Mouse (Mus musculus) right cerebral cortex, postnatal 36 days (tissue): ENCODE data around the gene Exosc5.

ENCODE experiments used
- DNase-seq, 2 experiments: peaks; one replicate each; pipeline ENCODE4 v3.0.0; 2022; ENCODE audit warnings: low spot score in 2 of 2, mixed read lengths in 1 of 2

The Exosc5 gene

DNA sequence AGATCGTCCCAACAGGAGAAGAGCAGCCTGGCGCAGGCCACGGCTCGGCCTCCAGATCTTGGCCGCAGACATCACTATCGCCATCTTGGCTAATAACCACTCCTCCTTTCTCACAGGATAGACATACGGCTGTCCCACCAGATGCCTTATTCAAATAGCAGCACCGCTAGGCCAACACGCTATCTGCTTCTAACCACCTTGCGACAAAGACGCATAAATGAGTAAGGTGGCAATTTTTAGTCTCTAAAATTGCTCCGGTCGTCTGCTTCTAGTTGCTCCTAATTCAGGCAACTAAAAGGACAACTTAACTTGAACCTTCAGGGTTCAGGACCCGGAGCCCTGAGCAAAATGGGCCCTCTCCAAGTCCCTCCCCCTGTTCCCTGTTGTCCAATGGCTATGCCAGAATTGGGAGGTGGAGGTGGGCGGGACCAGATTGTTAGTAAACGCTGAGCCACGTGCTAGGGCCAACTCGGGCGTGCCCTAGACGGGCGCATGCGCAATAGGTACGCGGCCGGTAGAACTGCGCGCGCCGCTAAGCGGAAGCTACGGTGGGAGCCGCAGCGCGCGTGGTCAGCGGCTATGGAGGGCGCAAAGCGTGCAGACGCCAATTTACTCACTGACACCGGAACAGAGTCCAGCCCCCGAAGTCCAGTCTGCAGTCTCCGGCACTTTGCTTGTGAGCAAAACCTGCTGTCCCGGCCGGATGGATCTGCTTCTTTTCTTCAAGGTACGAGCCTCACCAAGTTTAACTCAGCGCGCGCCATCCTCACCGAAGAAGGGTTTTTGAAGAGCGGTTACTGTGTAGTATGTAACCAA is at the start of gene Exosc5, which contains the start of gene Bckdha:
Gene Exosc5 (plus strand): TSS at position 508 of the 816 bp plus-strand sequence.
Gene Bckdha (minus strand): TSS at position 325 of the 816 bp plus-strand sequence.
- DNase-seq: peak; percentile 99

GRCm38 (mm10) chr7:25610056-25610455 is 48.9 kb upstream of the Exosc5 start:
- DNase-seq: no peak

GRCm38 (mm10) chr7:25611501-25611900 is 47.5 kb upstream of the Exosc5 start:
- no peak for DNase-seq

GRCm38 (mm10) chr7:25614086-25614485 is 44.9 kb upstream of the Exosc5 start:
- no peak for DNase-seq

DNA sequence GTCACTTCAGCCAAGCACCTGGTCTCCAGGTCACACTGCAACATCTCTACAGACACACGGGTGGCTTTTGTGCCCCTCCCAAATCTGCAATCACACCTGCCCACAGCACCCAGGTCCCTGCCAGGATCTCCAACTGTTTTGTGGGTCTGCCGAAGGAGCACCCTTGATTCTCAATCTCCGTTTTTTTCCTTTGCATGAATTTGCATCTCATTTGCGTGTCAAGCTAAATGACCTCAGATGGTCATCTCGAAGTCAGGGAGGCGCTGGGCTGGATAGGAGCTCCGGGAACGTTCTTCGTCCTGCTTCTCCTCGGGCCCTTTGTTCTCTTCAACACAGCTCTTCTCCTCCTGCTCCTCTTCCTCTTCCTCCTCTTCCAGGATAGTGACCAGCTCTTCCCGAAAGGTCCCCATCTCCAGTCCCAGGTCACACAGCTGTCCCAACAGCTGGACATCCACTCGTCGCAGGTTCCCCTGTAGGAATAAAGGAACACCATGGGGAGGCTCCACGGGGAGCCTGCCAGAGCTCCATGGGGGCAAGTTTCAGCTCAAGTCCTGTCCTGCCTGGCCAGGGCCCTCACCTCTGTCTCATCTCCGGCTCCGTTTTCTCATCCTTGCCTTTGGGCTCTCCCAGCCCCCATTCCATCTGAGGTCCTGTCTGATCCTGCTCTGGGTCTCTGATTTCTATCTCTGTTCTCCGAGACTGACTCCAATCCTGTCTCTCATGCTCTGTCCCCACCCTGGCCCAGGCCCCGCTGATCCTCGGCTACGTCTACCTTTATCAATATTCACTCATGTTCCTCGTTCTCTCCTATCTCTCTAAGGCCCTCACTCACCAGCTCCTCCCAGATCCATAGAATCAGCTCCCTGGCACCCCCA is 43.9 kb upstream of the Exosc5 start:
- DNase-seq: no peak

DNA sequence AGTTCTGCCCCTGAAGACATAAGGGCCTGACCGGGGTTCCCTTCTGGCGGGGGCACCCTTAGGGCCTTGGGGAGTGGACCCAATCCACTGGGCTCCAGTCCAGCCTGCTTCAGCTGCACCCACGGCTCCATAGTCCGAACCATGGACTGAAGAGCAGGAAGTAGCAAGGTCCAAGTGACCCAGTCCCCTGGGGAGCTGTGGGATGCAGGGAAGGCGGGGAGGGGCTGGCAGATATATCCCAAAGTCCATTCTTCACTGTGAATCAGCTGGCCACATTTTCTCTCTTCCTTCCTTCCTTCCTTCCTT is 43.3 kb upstream of the Exosc5 start, which contains the start of gene Erich4:
Gene Erich4 (minus strand): TSS at position 187 of the 306 bp plus-strand sequence.
- no peak for DNase-seq

DNA sequence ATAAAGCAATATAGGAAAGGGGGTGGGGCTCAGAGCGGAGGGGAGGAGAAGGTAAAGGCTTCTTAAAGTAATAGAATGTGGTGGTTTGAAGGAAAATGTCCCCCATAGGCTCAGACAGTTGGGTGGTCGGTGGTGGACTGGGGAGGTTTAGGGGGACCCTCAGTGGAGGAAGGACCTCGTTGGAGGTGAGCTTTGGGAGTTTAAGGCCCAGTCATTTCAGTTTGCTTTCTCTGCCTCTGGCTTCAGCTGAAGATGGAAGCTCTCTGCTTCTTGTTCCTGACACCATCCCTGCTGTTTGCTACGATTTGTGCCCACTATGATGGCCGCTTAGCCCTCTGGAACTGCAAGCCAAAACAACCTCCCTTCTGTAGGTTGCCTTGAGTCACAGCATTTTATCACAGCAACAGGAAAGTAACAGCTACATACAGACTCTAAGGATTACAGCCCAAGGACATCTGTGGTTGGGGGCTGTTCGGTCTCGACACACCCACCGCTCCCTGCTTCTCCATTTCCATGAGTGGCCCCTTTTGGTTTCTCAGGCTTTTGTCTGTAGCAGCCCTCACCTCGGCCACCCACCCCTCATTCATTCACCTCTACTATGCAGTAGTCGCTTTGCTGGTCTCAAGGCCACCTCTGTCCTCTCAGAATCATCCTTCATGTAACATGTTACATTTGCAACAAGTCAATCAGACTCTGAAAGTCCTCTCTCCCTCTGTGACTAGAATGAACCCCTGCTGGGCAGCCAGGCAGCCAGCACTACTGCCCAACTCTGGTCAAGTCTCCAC is 41.4 kb upstream of the Exosc5 start:
- DNase-seq: no peak

DNA sequence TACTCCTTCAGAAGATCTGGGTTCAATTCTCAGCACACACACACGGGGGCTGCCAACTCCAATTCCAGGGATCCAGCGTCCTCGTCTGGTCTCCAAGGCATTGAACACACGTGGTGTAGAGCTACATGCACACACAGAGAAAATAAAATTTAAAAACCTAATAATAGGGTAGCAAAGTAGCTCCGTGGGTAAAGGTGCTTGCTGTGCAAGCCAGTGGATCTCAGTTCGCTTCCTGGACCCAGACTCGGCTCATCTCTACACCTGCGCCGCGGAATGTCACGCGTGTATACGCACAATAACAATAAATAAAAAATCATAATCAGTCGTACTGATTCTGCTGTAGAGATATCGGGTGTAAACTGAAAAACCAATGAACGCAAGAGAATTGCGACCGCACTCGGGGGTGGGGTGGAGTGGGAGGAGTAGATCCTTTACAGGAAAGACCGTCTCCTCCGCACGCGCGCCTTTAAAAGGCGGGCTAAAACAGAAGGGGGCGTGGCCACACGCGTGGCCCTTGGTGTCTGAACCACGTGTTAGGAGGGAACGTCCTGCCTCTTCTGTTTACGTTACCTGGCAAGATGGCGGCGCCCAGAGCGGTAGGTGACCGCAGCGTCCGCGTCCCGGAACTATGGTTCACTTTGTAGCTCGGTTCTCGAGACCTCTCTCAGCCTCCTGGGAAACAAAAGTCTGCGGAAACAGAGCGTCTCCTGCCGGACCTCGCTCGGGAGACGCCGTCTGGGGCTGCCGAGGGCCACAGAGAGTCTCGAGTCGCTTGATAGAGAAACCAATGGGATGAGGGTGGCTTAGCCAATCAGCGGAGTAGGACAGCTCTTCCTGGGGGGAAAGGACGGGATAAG is 39.9 kb upstream of the Exosc5 start, which contains the start of gene Dmac2:
Gene Dmac2 (plus strand): TSS at position 550 of the 857 bp plus-strand sequence.
- peak; percentile 92 to 94 for DNase-seq

DNA sequence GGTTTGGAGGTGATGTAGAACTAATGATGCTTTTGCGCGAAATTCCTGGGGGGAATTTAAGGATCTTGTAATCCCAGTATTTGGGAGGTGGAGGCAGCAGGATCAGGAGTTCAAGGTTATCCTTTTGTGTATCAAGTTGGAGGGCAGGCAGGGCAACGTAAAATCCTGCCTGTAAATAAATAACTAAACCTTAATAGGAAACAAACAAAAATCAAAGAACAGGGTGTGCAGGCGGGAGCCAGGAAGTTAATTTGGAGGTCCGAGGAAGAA is 39.3 kb upstream of the Exosc5 start:
- no peak for DNase-seq

DNA sequence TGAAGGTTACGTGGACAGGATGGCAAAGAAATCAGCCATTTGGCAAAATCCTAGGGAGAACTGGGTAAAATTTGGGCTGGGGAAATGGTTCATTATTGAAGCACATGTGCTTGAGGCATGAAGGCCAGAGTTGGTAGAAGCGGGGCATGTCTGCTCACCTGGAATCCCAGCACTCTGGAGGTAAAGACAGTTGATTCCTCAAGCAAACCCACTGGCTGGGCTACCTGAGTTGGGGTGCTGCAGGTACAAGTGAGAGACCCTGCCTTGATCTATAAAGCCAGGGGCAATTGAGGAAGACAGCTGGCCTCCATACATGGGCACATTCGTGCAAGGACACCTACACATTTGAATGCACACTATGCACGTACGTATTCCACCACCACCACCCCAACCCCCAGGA is 38.9 kb upstream of the Exosc5 start:
- no peak for DNase-seq

DNA sequence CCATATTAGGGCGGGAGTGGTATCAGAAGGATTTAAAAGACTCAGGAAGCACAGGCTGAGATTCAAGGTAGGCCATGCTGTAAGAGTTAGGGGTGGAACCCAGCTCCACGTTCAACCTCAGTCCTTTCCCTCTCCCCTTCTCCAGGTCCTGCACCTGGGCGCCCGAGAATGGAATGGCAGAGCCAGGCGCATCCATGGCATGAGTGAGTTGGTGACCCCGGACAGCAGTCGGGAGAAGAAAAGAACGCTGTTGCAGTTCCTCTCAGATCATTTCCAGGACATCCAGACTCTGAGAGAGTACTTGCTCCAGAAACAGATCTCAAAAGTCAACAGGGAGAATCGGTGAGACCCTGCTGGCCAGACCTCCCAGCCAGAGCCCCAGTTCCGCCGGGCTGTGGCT is 38.2 kb upstream of the Exosc5 start:
- no peak for DNase-seq

DNA sequence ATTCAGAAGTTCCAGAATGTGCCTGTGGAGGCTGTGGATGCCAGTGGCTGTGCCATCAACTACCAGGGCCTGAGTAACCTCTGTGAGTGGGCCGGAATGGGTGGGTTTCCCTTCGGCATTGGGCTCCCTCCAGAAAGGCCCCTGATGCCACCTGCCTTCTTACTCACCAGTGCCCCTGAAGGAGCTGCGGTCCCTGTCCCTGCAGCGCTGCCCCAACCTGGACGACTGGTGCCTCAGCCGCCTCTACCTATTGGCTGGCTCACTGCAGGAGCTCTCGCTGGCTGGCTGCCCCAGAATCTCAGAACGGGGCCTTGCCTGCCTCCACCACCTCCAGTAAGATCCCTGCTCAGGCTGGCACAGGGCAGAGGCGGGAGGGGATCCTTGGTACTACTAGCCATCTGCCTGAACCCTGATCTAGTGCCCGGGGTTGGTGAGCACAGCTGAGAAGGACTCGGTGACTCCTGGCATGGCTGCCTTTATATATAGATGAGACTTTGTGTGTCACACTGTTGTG is 35.0 kb upstream of the Exosc5 start:
- DNase-seq: no peak

DNA sequence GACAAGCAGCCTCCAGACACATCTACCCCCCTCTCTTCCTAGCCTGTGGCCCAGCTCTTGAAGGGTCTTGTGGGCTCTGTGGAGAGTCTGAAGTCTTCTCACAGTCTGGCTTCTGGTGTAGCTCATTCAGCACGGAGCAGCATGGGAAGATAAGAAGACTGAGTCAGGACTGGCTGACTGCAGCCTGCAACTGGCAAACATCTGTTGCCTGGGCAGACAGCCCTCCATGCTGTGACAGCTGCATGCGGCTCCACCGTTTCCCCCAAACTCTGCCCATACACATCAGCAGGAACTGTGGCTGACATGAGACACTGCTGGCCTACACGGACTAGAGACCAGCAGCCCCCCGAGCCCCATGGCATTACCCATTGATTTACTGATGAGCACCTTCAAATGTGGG is 34.1 kb upstream of the Exosc5 start:
- no peak for DNase-seq

GRCm38 (mm10) chr7:25625594-25626250 is 33.2 kb upstream of the Exosc5 start:
- DNase-seq: no peak

- DNase-seq: no peak
These were observed 32.2 kb upstream of the Exosc5 start, which contains the start of gene B3gnt8 for GRCm38 (mm10) chr7:25626509-25627430. Gene B3gnt8, plus strand, starts transcription at chr7:25626654.

DNA sequence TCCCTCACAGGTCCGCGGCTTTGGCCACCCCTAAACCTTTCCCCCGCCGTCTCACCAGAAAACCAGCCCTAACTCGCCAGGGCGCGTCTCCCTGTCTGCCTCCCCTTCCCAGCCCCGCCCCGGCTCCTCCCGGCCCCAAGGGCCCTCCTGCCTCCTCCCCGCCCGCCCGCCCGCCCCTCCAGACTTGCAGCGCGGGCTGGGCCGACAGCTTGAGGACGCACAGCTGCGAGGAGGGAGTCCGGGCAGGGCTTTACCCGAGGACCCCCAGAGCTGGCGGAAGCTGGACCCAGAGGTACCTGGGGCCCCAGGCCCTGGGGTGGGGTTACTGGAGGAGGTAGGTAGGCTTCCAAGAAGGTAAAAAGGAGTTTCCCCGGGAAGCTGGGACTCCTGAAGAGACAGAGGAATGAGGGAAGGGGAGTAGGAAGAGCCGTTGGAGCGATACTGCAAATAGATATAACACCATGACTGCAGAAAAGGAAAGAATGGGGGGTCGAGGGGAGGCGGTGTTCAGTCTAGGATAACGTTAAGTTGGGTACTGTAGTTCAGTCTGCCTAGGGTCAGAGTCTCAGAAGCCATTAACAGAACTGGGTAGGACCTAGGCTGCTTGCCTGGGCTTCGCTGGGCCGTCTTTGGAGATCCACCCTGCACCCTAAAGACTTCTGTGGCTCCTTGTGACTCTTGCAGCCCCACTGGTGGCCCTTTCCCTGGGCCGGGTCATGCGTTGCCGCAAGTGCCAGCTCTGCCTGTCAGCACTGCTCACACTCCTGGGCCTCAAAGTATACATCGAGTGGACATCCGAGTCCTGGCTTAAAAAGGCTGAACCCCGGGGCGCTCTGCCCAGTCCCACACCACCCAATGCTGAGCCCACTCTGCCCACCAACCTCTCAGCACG is 31.3 kb upstream of the Exosc5 start:
- no peak for DNase-seq

GRCm38 (mm10) chr7:25628323-25628620 is 30.7 kb upstream of the Exosc5 start:
- DNase-seq: no peak

GRCm38 (mm10) chr7:25632679-25633078 is 26.3 kb upstream of the Exosc5 start:
- DNase-seq: no peak
